Mouse (Mus musculus): ENCODE measurements around the gene Stk16.

- TF ChIP-seq CTCF (IDR thresholded peaks at IDR 0.05; ENCODE audit: low read depth, low read length) (no peak), POLR2AphosphoS5 (IDR thresholded peaks at IDR 0.05; ENCODE audit: insufficient replicate concordance, low read depth, low read length) (no peak), GATA1 (IDR thresholded peaks at IDR 0.05; ENCODE audit: borderline replicate concordance, low read length) (no peak), GATA2 (IDR thresholded peaks at IDR 0.05; ENCODE audit: borderline replicate concordance, low read depth, low read length) (no peak), TAL1 (conservative IDR thresholded peaks at IDR 0.05; ENCODE audit: low read depth, low read length) (no peak)
Observed at GRCm38 (mm10) chr1:75250498-75250897, 39.9 kb downstream of the Stk16 start.

All from G1E (cell line).